Mouse (Mus musculus) limb, embryonic 12.5 days (tissue): ENCODE measurements around the gene Cryba1. TPM values are rescaled to one million over a fixed set of nuclear protein-coding genes. Genes with fewer than 3 reads are reported as not detected.

Experiments used
- ATAC-seq: fragments of 200-750 bp; cut with Nextera tagmentation; 2 replicates; pipeline ENCODE4 v1.8.0; 2017; ENCODE audit warnings: low read depth, moderate TSS enrichment; ENCODE audit not compliant: insufficient number of reproducible peaks, insufficient read depth, low FRiP score, low TSS enrichment
- H3K27ac ChIP-seq: fragments of 300-500 bp; sonication (generic); 2 replicates; pipeline ENCODE4 v1.5.1; 2016; ENCODE audit warnings: mild to moderate bottlenecking, moderate library complexity
- H3K27me3 ChIP-seq: fragments of 300-500 bp; sonication (generic); 2 replicates; pipeline ENCODE4 v1.6.1; 2016; ENCODE audit warnings: mild to moderate bottlenecking, moderate library complexity
- H3K36me3 ChIP-seq: fragments of 300-500 bp; sonication (generic); 2 replicates; pipeline ENCODE4 v1.6.1; 2016; ENCODE audit warnings: mild to moderate bottlenecking, moderate library complexity
- H3K4me1 ChIP-seq: fragments of 300-500 bp; sonication (generic); replicated peaks from 2 replicates; pipeline ENCODE4 v1.6.1; 2016
- H3K4me2 ChIP-seq: fragments of 300-500 bp; sonication (generic); 2 replicates; pipeline ENCODE4 v1.6.1; 2016; ENCODE audit warnings: mild to moderate bottlenecking, moderate library complexity
- H3K4me3 ChIP-seq: fragments of 300-500 bp; sonication (generic); replicated peaks from 2 replicates; pipeline ENCODE4 v1.5.1; 2016; ENCODE audit warnings: mild to moderate bottlenecking
- H3K9ac ChIP-seq: fragments of 300-500 bp; sonication (generic); replicated peaks from 2 replicates; pipeline ENCODE4 v1.6.1; 2016; ENCODE audit warnings: mild to moderate bottlenecking, moderate library complexity
- H3K9me3 ChIP-seq: fragments of 300-500 bp; sonication (generic); 2 replicates; pipeline ENCODE4 v1.6.1; 2016; ENCODE audit warnings: mild to moderate bottlenecking, moderate library complexity
- WGBS: fragments of 180-500 bp; shearing (Covaris S2); methylation state at CpG from one replicate; pipeline ENCODE4 v1.1.7; 2016; 5-methylcytosine and 5-hydroxymethylcytosine counted together
- polyA plus RNA-seq: library from polyadenylated mRNA; unstranded; fragments of >200 nt; fragmentation: Nextera tagmentation; extraction: Ambion mirVana; gene quantifications from 2 replicates; pipeline ENCODE4 v1.2.1, GENCODE M21; 2016

Gene Cryba1
- polyA plus RNA-seq, 1 experiment from 2014 or later, result not detected

DNA sequence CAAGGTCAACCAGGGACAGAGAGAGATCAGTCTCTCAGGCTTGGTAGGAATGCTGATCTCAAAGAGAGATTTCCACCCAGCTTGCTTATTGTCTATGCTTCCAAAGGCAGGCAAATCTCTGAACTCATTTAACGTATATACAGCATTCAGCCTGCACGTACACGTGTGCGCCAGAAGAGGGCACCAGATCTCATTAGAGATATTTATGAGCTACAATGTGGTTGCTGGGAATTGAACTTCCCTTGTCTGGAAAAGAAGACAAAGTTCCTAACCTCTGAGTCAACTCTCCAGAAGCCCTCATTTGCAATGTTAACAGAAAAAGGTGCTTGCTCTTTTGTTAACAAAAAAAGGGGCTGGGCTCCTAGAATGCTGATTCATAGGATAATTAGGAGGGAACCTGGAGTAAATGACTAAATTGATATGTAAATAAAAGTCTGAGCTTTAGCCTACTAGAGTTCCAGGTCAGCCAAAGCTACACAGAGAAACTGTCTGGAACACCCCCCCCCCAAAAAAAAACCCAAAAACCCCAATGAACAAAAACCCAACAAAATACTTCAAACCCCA, 51.6 kb downstream of the Cryba1 start:
- Histone ChIP-seq H3K4me1 (no peaks in the 10 kb centered on the region), H3K9me3 (peaks cover 4% of the 10 kb centered on the region; the same call in 1 of the 2 replicates), H3K9ac (no peak overlapping the region), H3K36me3 (no peaks in the 10 kb centered on the region), H3K4me2 (no peak overlapping the region), H3K4me3 (no peak overlapping the region), H3K27me3 (no peaks in the 10 kb centered on the region), H3K27ac (no peak overlapping the region)
- WGBS, result 71% methylated on average over 4 of the region's 4 CpGs
- ATAC-seq, result no peak

DNA sequence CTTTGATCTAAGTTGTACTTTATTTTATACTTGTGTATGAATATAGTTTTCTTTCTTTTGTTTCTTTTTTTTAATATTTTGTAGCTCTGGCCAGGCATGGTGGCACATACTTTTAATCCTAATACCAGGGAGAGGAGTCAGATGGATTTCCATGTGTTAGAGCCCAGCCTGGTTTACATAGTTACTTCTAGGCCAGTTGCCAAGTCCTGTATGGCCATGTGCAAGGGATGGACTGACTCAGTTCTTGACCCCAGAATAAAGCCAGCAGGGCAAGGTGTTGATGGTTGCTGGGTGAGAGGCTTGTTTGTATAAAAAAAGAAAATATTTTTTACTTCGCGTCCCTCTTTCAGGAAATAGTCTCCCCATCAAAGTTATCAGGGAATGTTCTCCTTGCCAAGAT, 52.3 kb downstream of the Cryba1 start:
- no peaks in the 10 kb centered on the region for H3K36me3 ChIP-seq
- no peaks in the 10 kb centered on the region for H3K27me3 ChIP-seq
- peaks cover 4% of the 10 kb centered on the region; the same call in 1 of the 2 replicates for H3K9me3 ChIP-seq
- no peak overlapping the region for H3K27ac ChIP-seq
- no peak overlapping the region for H3K9ac ChIP-seq
- no peak overlapping the region for H3K4me2 ChIP-seq
- 96% methylated on average over 2 of the region's 2 CpGs for WGBS
- no peaks in the 10 kb centered on the region for H3K4me1 ChIP-seq
- ATAC-seq, result no peak
- no peak overlapping the region for H3K4me3 ChIP-seq

Other genes with a start within 250 kb of the Cryba1 start
- gene Ankrd13b, start 235.6 kb downstream of the Cryba1 start, polyA plus RNA-seq, result 12.9 and 13.1 TPM in 2 replicates
- gene Git1, start 231.7 kb downstream of the Cryba1 start, polyA plus RNA-seq, result 10.2 and 10.3 TPM in 2 replicates
- 1.5 and 2.4 TPM in 2 replicates for gene Abhd15, start 210.2 kb downstream of the Cryba1 start, polyA plus RNA-seq
- 49.1 and 53.2 TPM in 2 replicates for gene Trp53i13, start 209.3 kb downstream of the Cryba1 start, polyA plus RNA-seq
- not detected in 2 replicates for gene Gm10392, start 206.1 kb downstream of the Cryba1 start, polyA plus RNA-seq
- gene Taok1, start 117.5 kb downstream of the Cryba1 start, polyA plus RNA-seq, result 12.7 and 13.9 TPM in 2 replicates
- gene Nufip2, start 39.1 kb downstream of the Cryba1 start, polyA plus RNA-seq, result 4.6 and 4.7 TPM in 2 replicates
- gene Myo18a, start 38.0 kb upstream of the Cryba1 start, polyA plus RNA-seq, result 31.5 and 36.4 TPM in 2 replicates
- gene Gm10277, start 62.5 kb upstream of the Cryba1 start, polyA plus RNA-seq, result 1.9 and 2.6 TPM in 2 replicates
- gene Pipox, start 168.8 kb upstream of the Cryba1 start, polyA plus RNA-seq, result 0.41 and 0.66 TPM in 2 replicates
- 0.06 TPM in 1 of 2 replicates, not detected in the other for gene Sez6, start 205.5 kb upstream of the Cryba1 start, polyA plus RNA-seq